Mouse (Mus musculus) testis, adult 2 months (tissue): ENCODE data around the gene Pagr1a. TPM values are rescaled to one million over a fixed set of nuclear protein-coding genes. Genes with fewer than 3 reads are reported as not detected.

Experiments used
- H3K27ac ChIP-seq: fragments of 200-500 bp; 2 replicates; pipeline ENCODE4 v1.5.1; 2012; ENCODE audit warnings: low read depth, low read length; ENCODE audit not compliant: control insufficient read depth, insufficient read depth
- H3K27me3 ChIP-seq: fragments of 200-500 bp; 2 replicates; pipeline ENCODE4 v1.6.1; 2012; ENCODE audit warnings: mild to moderate bottlenecking, low read length, moderate library complexity; ENCODE audit not compliant: control insufficient read depth, insufficient read depth
- H3K36me3 ChIP-seq: fragments of 200-500 bp; 2 replicates; pipeline ENCODE4 v1.6.1; 2012; ENCODE audit warnings: mild to moderate bottlenecking, low read length; ENCODE audit not compliant: control insufficient read depth, insufficient read depth
- H3K4me1 ChIP-seq: fragments of 200-500 bp; 2 replicates; pipeline ENCODE4 v1.6.1; 2012; ENCODE audit warnings: low read length; ENCODE audit not compliant: control insufficient read depth, insufficient read depth
- H3K4me3 ChIP-seq: fragments of 200-500 bp; 2 replicates; pipeline ENCODE4 v1.5.1; 2012; ENCODE audit warnings: low read depth, mild to moderate bottlenecking, low read length, moderate library complexity, mixed read lengths; ENCODE audit not compliant: control insufficient read depth
- CTCF ChIP-seq: fragments of 200-500 bp; IDR thresholded peaks from 2 replicates; pipeline ENCODE4 v1.5.1; 2012; ENCODE audit warnings: low read depth, mild to moderate bottlenecking, inconsistent platforms, low read length, moderate library complexity; ENCODE audit not compliant: control insufficient read depth, insufficient read depth, insufficient replicate concordance
- POLR2A ChIP-seq: fragments of 200-500 bp; IDR thresholded peaks from 2 replicates; pipeline ENCODE4 v1.6.1; 2012; ENCODE audit warnings: low read depth, mild to moderate bottlenecking, inconsistent platforms, low read length, moderate library complexity; ENCODE audit not compliant: control insufficient read depth
- polyA plus RNA-seq: library from polyadenylated mRNA; depleted of rRNA; stranded (reverse); fragments of >200 nt; gene quantifications from 2 replicates; pipeline ENCODE4 v1.2.3, GENCODE M21; 2012

Gene Pagr1a
- polyA plus RNA-seq, 1 experiment: 1.3 TPM

GRCm38 (mm10) chr7:127020491-127020890 lies 3.3 kb upstream of the Pagr1a start:
- 0 out of 2 replicates have a peak overlapping the region, but pooled peaks have one; percentile 42 for H3K27ac ChIP-seq
- H3K4me1 ChIP-seq: peaks cover 34% of the 10 kb centered on the region
- TF ChIP-seq POLR2A: no peak
- TF ChIP-seq CTCF: no peak
- H3K4me3 ChIP-seq: peak overlapping the region; percentile 75
- H3K36me3 ChIP-seq: no peaks in the 10 kb centered on the region
- H3K27me3 ChIP-seq: no peaks in the 10 kb centered on the region

- TF ChIP-seq POLR2A: no peak
- no peak for TF ChIP-seq CTCF
- no peak overlapping the region for H3K27ac ChIP-seq
- H3K27me3 ChIP-seq: no peaks in the 10 kb centered on the region
- 0 out of 2 replicates have a peak, but pooled peaks cover under 1% of the 10 kb centered on the region for H3K36me3 ChIP-seq
- H3K4me3 ChIP-seq: no peak overlapping the region
- peaks cover 29% of the 10 kb centered on the region for H3K4me1 ChIP-seq
These were observed 2.9 kb upstream of the Pagr1a start for GRCm38 (mm10) chr7:127020031-127020430.

DNA sequence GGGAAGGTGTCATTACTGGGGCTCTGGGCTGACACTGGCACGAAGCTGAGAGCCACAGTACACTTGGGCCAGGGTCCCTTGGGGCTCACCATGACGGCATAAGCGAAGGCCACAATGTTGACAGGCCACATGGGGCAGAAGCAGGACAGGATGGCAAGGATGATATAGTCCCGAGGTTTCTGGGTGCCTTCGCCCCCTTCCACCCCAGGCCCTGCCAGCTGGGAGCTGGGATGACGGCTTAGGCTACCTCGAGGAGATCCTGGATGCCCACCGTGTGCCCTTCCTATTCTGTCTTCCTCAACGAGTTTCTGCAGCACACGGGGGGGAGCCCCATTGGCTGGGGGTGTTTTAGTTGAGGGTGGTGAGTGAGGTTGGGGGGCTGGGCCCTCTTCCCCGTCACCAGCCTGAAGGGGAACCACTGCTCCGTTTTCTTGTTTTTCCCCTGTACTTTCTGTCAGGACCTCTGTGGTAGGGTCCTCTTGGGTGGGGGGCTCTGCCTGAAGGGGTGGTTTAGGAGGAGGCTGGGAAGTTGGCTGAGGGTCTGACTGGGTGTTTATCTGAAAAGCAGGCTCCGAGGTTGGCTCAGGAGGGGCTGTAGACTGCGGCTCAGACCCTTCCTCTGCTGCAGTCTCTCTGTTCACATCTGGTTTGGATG lies 2.3 kb upstream of the Pagr1a start:
- Histone ChIP-seq H3K4me1 (peaks cover 25% of the 10 kb centered on the region), H3K27ac (no peak overlapping the region), H3K36me3 (0 out of 2 replicates have a peak, but pooled peaks cover 1% of the 10 kb centered on the region), H3K27me3 (no peaks in the 10 kb centered on the region), H3K4me3 (no peak overlapping the region)
- TF ChIP-seq POLR2A (no peak), CTCF (no peak)

DNA sequence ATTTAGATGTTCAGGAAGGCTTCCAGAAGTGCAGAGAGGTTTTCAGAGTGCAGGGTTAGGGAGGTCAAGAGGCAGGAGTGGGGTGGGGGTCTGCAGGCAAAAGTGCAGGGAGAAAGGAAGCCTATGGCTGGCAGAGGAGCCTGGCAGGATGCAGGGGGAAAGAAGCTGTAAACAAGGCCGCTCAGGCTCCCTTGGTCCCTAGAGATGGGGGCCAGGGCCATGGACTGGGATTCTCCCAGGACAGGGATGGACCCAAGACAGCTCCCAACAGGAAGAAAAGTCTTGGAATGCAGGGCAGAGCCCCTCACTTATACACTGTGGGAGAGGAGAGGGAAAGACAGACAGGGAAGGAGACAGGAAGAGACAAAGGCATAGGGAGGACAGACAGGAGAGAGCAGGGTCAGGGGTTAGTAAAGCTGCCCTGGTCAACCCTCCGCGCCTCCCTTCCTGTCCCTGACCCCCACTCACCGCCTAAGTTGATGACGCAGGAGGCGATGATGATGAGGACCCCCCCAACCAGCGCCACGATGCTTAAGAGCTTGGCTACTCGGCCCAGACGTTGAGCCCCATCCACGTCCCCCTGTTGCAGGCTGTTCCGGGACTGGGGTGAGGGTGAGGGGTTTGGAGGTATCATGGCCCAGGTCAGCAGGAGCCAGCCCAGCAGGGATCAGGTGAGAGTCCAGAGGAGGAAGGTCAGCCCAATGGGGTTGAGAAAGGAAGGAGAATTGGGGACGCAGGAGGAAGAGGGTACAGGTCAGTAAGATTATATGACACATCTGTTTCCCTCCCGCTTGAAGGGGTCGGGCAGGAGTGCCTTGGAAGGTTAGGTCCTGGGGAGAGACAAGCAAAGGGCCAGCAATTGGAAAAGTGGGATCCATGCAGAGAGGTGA lies 1.5 kb upstream of the Pagr1a start:
- H3K4me3 ChIP-seq: no peak overlapping the region
- peaks cover 25% of the 10 kb centered on the region for H3K4me1 ChIP-seq
- H3K36me3 ChIP-seq: 0 out of 2 replicates have a peak, but pooled peaks cover 1% of the 10 kb centered on the region
- H3K27me3 ChIP-seq: no peaks in the 10 kb centered on the region
- H3K27ac ChIP-seq: no peak overlapping the region
- TF ChIP-seq POLR2A: no peak
- TF ChIP-seq CTCF: no peak

DNA sequence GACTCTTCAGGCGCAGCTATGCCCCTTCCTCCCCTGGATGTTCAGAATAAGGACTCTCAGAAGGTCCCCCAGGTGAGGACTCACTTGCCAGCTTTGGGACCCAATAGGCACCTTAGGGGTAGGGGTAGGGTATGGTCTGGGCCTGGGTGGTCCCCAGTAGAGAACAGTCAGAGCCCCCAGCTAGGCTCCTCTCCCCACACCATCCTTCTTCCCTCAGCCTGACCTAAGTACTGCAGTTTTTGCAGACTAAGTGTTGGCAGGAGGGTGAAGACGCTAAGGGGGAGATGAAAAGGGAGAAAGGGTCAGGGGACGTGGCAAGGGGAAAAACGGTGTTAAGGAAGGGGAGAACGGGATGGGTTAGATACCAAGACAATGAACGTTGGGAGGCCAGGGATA lies 796 bp upstream of the Pagr1a start:
- H3K27me3 ChIP-seq: no peaks in the 10 kb centered on the region
- H3K4me1 ChIP-seq: peaks cover 25% of the 10 kb centered on the region
- 0 out of 2 replicates have a peak, but pooled peaks cover 1% of the 10 kb centered on the region for H3K36me3 ChIP-seq
- TF ChIP-seq POLR2A: no peak
- TF ChIP-seq CTCF: no peak
- H3K27ac ChIP-seq: no peak overlapping the region
- H3K4me3 ChIP-seq: no peak overlapping the region

DNA sequence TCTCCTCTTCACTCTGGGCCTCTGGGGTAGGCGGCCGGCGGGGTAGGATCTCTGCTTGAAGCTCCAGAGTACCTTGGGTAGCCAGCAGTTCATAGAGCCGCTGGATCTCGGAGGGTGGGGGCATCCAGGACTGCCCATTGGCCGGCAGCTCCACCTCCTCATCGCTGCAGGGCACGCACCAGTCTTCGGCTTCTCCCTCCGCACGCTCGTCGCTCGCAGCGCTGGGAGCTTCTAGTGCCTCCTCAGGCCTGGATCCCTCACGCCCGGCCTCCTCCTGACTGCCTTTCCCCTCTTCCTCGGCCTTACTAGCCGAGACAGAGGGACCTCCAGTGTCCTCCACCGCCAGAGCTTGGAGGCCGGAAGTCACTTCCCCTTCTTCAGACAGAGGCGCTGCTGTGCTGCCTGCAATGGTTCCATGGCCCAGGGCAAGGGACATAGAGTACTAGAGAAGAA lies 640 bp downstream of the Pagr1a start:
- Histone ChIP-seq H3K27me3 (no peaks in the 10 kb centered on the region), H3K36me3 (0 out of 2 replicates have a peak, but pooled peaks cover 1% of the 10 kb centered on the region), H3K27ac (peak overlapping the region; percentile 83), H3K4me1 (peaks cover 21% of the 10 kb centered on the region), H3K4me3 (peak overlapping the region; percentile 87)
- TF ChIP-seq CTCF (no peak), POLR2A (no peak)

- Histone ChIP-seq H3K36me3 (0 out of 2 replicates have a peak, but pooled peaks cover 1% of the 10 kb centered on the region), H3K27me3 (no peaks in the 10 kb centered on the region), H3K4me3 (peak within 1 kb of the TSS; percentile 87), H3K4me1 (peaks cover 20% of the 10 kb centered on the region), H3K27ac (peak within 1 kb of the TSS; percentile 83)
- no peak for TF ChIP-seq CTCF
- TF ChIP-seq POLR2A: no peak
These were observed 869 bp downstream of the Pagr1a start, which contains the start of gene Pagr1b for GRCm38 (mm10) chr7:127016481-127016485. TSS of gene Pagr1b (minus strand) at chr7:127016484.
